Mouse (Mus musculus) liver, embryonic 15.5 days (tissue): Measurements from ENCODE around the gene Mllt1. TPM values are rescaled to one million over a fixed set of nuclear protein-coding genes. Genes with fewer than 3 reads are reported as not detected.

Experiments used
- ATAC-seq: fragments of 200-750 bp; cut with Nextera tagmentation; 2 replicates; pipeline ENCODE4 v1.8.0; 2017; ENCODE audit warnings: moderate number of reproducible peaks, mild to moderate bottlenecking, moderate library complexity; ENCODE audit not compliant: insufficient read depth
- H3K27ac ChIP-seq: fragments of 300-500 bp; sonication (generic); replicated peaks from 2 replicates; pipeline ENCODE4 v1.5.1; 2015; ENCODE audit warnings: mild to moderate bottlenecking, inconsistent platforms
- H3K27me3 ChIP-seq: fragments of 300-500 bp; sonication (generic); 2 replicates; pipeline ENCODE4 v1.6.1; 2015; ENCODE audit warnings: mild to moderate bottlenecking, inconsistent platforms
- H3K36me3 ChIP-seq: fragments of 300-500 bp; sonication (generic); replicated peaks from 2 replicates; pipeline ENCODE4 v1.6.1; 2015; ENCODE audit warnings: moderate library complexity, mild to moderate bottlenecking, inconsistent platforms
- H3K4me1 ChIP-seq: fragments of 300-500 bp; sonication (generic); replicated peaks from 2 replicates; pipeline ENCODE4 v1.6.1; 2015; ENCODE audit warnings: inconsistent platforms
- H3K4me2 ChIP-seq: fragments of 300-500 bp; sonication (generic); 2 replicates; pipeline ENCODE4 v1.6.1; 2015; ENCODE audit warnings: moderate library complexity, mild to moderate bottlenecking, inconsistent platforms
- H3K4me3 ChIP-seq: fragments of 300-500 bp; sonication (generic); replicated peaks from 2 replicates; pipeline ENCODE4 v1.5.1; 2015; ENCODE audit warnings: mild to moderate bottlenecking, inconsistent platforms
- H3K9ac ChIP-seq: fragments of 300-500 bp; sonication (generic); 2 replicates; pipeline ENCODE4 v1.6.1; 2015; ENCODE audit warnings: moderate library complexity, mild to moderate bottlenecking, inconsistent platforms
- H3K9me3 ChIP-seq: fragments of 300-500 bp; sonication (generic); replicated peaks from 2 replicates; pipeline ENCODE4 v1.6.1; 2016; ENCODE audit warnings: inconsistent platforms
- WGBS: fragments of 180-500 bp; shearing (Covaris S2); methylation state at CpG from one replicate; pipeline ENCODE4 v1.1.7; 2015; ENCODE audit warnings: mixed read lengths; ENCODE audit not compliant: insufficient replicate concordance; 5-methylcytosine and 5-hydroxymethylcytosine counted together
- polyA plus RNA-seq: library from polyadenylated mRNA; unstranded; fragments of >200 nt; fragmentation: Nextera tagmentation; extraction: Ambion mirVana; gene quantifications from 2 replicates; pipeline ENCODE4 v1.2.1, GENCODE M21; 2015

Mllt1 gene
- polyA plus RNA-seq, result 9.0 and 10.2 TPM in 2 replicates

DNA sequence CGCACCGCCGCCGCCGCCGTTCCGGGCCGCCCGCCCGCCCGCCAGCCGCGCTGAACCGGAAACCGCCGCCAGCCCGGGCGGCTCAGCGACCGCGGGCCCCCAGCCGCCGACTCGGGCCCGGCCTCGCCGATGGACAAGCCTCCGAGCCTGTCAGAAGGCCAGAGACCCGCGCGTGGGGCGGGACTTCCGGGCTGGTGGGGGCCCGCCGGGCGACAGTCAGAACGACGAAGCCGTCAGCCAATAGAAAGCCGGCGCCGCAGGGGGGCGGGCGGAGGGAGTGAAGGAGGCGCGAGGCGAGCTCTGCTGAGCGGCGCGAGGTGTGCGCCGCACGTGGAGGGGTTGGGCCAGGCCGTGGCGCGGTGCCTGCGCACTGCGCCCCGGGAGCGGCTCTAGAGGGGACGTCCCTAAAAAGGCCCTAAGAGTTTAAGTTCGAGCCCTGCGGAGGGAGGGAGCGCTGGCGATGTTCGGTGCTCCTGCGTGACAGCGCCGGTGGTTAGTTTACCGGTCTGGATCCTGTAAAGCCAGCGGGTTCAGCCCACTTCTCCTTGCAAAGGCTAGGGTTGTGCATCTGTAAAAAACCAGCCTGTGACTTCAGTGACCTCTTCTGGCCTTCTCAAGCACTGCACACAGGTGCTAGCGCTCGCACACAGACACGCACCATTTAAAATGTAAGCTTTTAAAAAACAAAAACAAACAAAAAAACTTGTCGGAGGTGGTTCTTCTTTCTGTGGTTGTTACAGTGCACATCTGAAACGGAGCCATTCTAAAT, at the start of gene Mllt1:
TSS of gene Mllt1 (minus strand) at position 53 of the 769 bp plus-strand sequence.
- Histone ChIP-seq H3K27ac (peak within 1 kb of the TSS; percentile 69), H3K4me2 (peak within 1 kb of the TSS; percentile 98), H3K4me3 (peak within 1 kb of the TSS; percentile 79), H3K4me1 (peaks cover 40% of the 10 kb centered on the region), H3K9ac (peak within 1 kb of the TSS; percentile 80), H3K27me3 (peaks cover 15% of the 10 kb centered on the region), H3K9me3 (no peaks in the 10 kb centered on the region), H3K36me3 (no peaks in the 10 kb centered on the region)
- ATAC-seq, result peak; percentile 97
- 3% methylated on average over 76 of the region's 76 CpGs for WGBS

DNA sequence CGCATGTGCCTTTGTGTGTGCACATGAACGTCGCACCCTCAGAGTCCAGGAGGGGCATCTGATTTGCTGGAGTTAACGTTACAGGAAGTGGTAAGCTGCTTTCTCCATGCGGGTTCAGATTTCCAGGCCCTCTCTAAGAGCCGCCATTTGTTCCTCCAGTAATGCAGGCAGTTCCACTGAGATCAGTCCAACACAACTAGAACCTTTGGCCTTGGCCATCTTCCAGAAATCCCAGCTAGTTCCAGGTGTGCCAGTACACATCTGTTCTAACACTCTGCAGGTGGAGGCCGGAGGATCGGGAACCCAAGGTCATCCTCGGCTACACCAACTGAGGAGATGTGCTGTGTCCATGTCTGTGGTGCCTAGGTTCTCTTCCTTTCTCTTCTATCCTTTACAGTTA, 49.7 kb upstream of the Mllt1 start:
- Histone ChIP-seq H3K4me1 (peaks cover 10% of the 10 kb centered on the region; the same call in 1 of the 2 replicates), H3K9me3 (no peaks in the 10 kb centered on the region), H3K27me3 (no peaks in the 10 kb centered on the region), H3K36me3 (no peaks in the 10 kb centered on the region), H3K27ac (no peak overlapping the region), H3K4me3 (no peak overlapping the region), H3K9ac (no peak overlapping the region), H3K4me2 (no peak overlapping the region)
- ATAC-seq, result no peak
- WGBS, result 63% methylated on average over 9 of the region's 9 CpGs

DNA sequence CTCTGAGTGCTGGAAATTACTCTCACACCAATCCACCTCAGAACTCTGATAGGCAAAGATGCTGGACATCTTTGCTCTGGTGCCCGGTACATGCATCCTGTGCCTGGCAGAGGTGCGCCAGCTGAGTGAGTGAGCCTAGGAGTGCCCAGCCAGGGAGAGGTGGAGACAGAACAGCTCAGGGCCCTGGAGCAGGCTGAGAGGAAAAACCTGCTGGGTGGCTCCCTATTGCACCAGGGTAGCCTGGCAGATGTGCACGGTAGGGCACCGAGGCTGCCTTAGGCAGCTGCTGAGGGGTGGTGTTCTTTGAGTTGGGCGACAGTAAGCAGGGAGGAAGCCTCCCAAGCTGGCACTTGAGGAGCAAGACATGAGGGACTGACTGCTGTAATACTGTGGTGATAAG, 46.8 kb upstream of the Mllt1 start, which contains the start of gene Acer1:
TSS of gene Acer1 (minus strand) at position 114 of the 400 bp plus-strand sequence.
- Histone ChIP-seq H3K36me3 (no peaks in the 10 kb centered on the region), H3K27me3 (no peaks in the 10 kb centered on the region), H3K4me2 (no peak within 1 kb of the TSS), H3K4me1 (0 out of 2 replicates have a peak, but pooled peaks cover 7% of the 10 kb centered on the region), H3K9ac (no peak within 1 kb of the TSS), H3K4me3 (no peak within 1 kb of the TSS), H3K27ac (no peak within 1 kb of the TSS), H3K9me3 (no peaks in the 10 kb centered on the region)
- WGBS, result 62% methylated on average over 5 of the region's 5 CpGs
- no peak for ATAC-seq

DNA sequence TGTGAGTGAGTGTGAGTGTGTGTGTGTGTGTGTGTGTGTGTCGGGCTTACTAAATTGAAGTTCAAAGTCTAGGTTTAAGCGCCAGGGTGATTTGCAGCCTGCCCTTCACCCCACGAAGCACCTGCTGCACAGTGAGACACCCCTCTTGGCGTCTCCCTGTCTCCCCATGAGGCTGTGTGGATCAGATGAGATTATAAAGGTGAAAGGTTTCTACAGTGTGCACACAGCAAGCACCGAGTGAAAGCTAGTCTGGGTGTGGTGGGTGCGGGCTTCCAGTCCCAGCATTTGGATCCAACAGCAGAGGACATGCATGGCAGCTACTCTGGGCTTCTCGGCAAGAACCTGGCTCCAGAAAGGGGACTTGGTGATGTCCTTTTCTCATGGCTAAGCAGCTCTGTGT, 45.8 kb upstream of the Mllt1 start:
- Histone ChIP-seq H3K36me3 (no peaks in the 10 kb centered on the region), H3K4me1 (0 out of 2 replicates have a peak, but pooled peaks cover 11% of the 10 kb centered on the region), H3K9me3 (no peaks in the 10 kb centered on the region), H3K4me2 (no peak overlapping the region), H3K4me3 (no peak overlapping the region), H3K27me3 (no peaks in the 10 kb centered on the region), H3K27ac (no peak overlapping the region), H3K9ac (no peak overlapping the region)
- WGBS, result 54% methylated on average over 7 of the region's 7 CpGs
- ATAC-seq, result no peak

DNA sequence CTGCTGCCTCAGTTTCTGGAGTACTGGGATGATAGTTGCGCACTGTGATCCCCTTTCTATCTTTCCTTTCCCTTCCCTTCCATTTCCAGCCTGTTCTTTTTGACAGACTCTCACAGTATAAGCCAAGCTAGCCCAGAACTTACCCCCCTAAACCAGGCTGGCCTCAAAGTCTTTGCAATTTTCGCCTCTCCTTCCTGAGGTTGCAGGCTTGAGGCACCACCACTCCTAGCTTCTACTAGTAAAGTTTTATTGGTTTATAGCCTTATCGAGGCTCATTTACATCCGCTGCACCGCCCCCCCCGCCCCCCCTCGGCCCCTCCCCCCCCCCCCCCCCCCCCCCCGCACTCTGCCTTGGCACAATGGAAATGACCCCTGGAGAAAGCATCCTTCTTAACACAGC, 44.3 kb upstream of the Mllt1 start:
- Histone ChIP-seq H3K27ac (no peak overlapping the region), H3K4me1 (peaks cover 11% of the 10 kb centered on the region; the same call in 1 of the 2 replicates), H3K36me3 (no peaks in the 10 kb centered on the region), H3K4me3 (no peak overlapping the region), H3K27me3 (no peaks in the 10 kb centered on the region), H3K9ac (no peak overlapping the region), H3K9me3 (no peaks in the 10 kb centered on the region), H3K4me2 (no peak overlapping the region)
- 34% methylated on average over 7 of the region's 8 CpGs for WGBS
- ATAC-seq, result no peak

DNA sequence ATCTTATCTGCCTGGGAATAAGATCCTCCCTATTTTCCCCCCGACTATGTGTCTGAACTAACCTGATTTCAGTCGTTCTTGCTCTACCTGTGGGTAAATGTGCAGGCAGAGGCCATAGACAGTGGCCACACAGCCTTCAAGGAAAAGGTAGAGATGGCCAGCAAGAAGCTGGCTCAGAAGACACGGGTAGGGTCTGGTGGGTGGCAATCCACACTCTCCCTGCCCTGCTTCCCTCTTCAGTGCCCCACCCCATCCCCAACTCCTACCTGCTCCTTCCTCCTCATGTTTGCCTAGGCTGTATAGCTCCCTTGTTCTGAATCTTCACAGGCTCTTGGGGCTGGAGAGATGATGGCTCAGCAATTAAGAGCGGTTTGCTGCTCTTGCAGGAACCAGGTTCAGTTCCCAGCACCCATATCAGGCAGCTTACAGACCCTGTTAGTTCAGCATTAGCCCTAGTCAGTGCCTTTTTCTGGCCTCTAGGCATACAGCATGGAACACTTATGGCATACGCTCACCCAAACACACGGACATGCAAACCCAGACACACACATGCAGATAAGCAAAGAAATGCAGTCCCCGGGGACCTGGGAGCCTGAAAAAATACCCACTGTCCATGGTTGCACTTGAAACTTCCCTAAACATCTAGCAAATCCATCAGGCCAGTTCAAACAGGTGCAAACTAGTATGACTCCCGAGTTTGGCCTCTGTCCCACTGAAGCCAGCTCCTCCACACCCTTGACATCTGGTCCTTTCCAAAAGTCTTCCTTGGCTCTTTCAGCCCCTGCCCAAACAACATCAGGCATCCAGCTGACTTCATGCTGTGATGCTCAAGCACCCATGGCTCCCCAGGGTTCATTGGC, 41.5 kb upstream of the Mllt1 start:
- Histone ChIP-seq H3K36me3 (no peaks in the 10 kb centered on the region), H3K27ac (no peak overlapping the region), H3K9me3 (no peaks in the 10 kb centered on the region), H3K4me1 (peaks cover 11% of the 10 kb centered on the region; the same call in 1 of the 2 replicates), H3K27me3 (peaks cover 2% of the 10 kb centered on the region; the same call in 1 of the 2 replicates), H3K4me2 (no peak overlapping the region), H3K4me3 (no peak overlapping the region), H3K9ac (no peak overlapping the region)
- WGBS, result 49% methylated on average over 8 of the region's 8 CpGs
- ATAC-seq, result no peak

DNA sequence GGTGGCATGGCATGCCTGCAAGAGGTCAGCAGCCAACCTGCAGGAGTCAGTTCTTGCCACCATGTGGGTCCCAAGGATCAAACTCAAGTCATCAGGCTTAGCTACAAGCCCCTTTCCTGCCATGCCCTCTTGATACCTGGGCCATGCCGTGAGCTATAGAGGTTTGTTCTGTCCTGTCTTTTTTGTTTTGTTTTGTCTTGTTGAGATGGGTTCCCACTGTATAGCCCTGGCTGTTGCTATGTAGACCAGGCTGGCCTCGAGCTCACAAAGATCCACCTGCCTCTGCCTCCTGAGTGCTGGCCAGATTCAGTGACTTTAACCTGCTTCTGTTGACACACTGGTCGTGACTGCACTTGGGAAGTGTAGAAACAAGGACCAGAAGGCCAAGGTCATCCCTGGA, 40.2 kb upstream of the Mllt1 start:
- Histone ChIP-seq H3K4me3 (no peak overlapping the region), H3K27ac (no peak overlapping the region), H3K9ac (no peak overlapping the region), H3K4me2 (no peak overlapping the region), H3K36me3 (no peaks in the 10 kb centered on the region), H3K4me1 (peaks cover 11% of the 10 kb centered on the region; the same call in 1 of the 2 replicates), H3K27me3 (peaks cover 12% of the 10 kb centered on the region), H3K9me3 (no peaks in the 10 kb centered on the region)
- 51% methylated on average over 3 of the region's 3 CpGs for WGBS
- no peak for ATAC-seq

DNA sequence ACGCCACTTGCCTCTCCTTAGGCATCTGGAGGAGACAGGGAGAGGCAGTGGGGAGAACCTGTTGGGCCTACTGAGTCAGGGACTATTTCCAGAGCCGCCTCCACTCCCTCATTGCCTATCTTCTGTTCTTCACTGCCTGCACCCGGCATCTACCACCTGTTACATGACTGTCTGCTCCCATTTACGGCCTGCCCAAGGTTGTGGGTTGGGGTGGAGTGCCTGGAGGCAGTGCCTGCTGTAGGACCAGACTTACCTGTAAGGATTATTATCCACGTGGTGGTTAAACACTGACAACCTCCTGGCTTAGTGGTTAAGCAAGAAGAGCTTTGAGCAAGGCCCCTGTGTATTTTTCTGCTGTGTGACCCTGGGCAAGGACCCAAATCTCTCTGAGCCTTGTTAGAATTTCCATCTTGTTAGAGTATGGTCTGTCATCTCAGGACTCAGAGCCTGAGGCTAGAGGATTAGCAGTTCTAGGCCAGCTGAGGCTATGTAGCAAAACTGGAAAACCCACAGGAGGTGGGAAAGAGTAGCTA, 39.6 kb upstream of the Mllt1 start:
- 56% methylated on average over 5 of the region's 5 CpGs for WGBS
- H3K4me1 ChIP-seq, result peaks cover 7% of the 10 kb centered on the region; the same call in 1 of the 2 replicates
- peaks cover 18% of the 10 kb centered on the region for H3K27me3 ChIP-seq
- no peaks in the 10 kb centered on the region for H3K36me3 ChIP-seq
- H3K4me2 ChIP-seq, result no peak overlapping the region
- no peak overlapping the region for H3K27ac ChIP-seq
- no peak overlapping the region for H3K9ac ChIP-seq
- no peak for ATAC-seq
- H3K9me3 ChIP-seq, result no peaks in the 10 kb centered on the region
- no peak overlapping the region for H3K4me3 ChIP-seq

DNA sequence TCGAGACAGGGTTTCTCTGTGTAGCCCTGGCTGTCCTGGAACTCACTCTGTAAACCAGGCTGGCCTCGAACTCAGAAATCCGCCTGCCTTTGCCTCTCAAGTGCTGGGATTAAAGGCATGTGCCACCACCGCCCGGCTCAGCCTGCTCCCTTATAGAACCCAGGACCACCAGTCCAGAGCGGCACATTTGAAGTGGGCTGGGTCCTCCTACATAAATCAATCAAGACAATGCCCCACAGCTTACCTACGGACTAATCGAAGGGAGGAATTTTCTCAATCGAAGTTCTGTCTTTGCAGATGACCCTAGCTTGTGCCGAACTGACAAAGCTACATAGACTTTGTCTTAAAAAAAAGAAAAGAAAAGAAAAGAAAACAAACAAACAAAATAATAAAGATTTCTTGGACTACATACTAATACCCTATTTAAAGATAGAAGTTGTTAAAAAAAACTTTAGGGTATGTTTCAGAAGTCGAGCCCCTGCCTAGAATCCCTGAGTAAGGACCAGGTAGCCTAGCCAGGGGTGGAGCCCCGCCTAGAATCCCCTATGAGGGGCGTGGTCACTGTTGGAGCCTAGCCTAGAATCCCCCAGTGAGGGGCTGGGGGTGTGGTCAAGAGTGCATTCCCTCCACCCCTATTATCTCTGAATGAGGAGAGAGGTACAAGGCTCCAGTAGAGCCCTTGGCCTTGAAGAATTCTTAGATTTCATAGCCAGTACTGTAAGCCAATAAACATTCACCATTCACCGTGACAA, 38.9 kb upstream of the Mllt1 start:
- H3K36me3 ChIP-seq, result no peaks in the 10 kb centered on the region
- H3K4me3 ChIP-seq, result no peak overlapping the region
- H3K27ac ChIP-seq, result no peak overlapping the region
- 60% methylated on average over 14 of the region's 14 CpGs for WGBS
- ATAC-seq, result no peak
- H3K27me3 ChIP-seq, result peaks cover 24% of the 10 kb centered on the region
- peaks cover 4% of the 10 kb centered on the region; the same call in 1 of the 2 replicates for H3K4me1 ChIP-seq
- no peaks in the 10 kb centered on the region for H3K9me3 ChIP-seq
- H3K9ac ChIP-seq, result no peak overlapping the region
- H3K4me2 ChIP-seq, result no peak overlapping the region

DNA sequence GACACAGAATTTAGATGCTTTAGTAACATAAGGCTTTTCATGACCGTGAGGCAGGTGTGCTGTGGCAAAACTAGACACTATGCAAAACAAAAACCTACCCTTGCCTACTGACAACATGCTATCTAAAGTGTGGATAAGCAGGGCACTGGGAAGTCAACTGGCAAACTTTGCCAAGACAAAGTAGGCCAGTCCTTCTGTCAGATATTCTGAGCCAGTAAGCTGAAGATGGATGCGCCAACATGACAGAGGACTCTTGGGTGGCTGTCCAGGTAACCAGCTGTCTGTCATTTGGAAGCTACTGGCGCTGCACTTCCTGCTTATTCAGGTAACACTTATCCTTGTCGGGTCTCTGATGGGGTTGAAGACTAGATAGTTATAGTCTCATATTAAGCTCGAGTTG, 34.9 kb upstream of the Mllt1 start:
- WGBS, result 47% methylated on average over 5 of the region's 5 CpGs

More for the DNA sequence above, 34.9 kb upstream of the Mllt1 start:
- Histone ChIP-seq H3K27me3 (peaks cover 29% of the 10 kb centered on the region), H3K9ac (no peak overlapping the region), H3K27ac (no peak overlapping the region), H3K9me3 (no peaks in the 10 kb centered on the region), H3K4me2 (no peak overlapping the region), H3K4me1 (no peaks in the 10 kb centered on the region; the same call in 1 of the 2 replicates), H3K36me3 (no peaks in the 10 kb centered on the region), H3K4me3 (no peak overlapping the region)
- no peak for ATAC-seq
